Mouse (Mus musculus): Measurements from ENCODE around the gene Lamb3. TPM values are rescaled to one million over a fixed set of nuclear protein-coding genes. Genes with fewer than 3 reads are reported as not detected.
"Not testable (repeated sequence)": the region's sequence is repeated elsewhere in the genome, so short reads cannot be mapped to it uniquely, and the experiment has no call there.

Lamb3 gene
- polyA plus RNA-seq, 1 experiment from 2014 or later: 34.9 TPM

GRCm38 (mm10) chr1:193242863-193243262 lies 35.4 kb downstream of the Lamb3 start:
- Histone ChIP-seq H3K9me3 (ENCODE audit: control insufficient read depth, low read length) (no peaks in the 10 kb centered on the region), H3K4me2 (replicated peaks; ENCODE audit: low read depth) (no peak overlapping the region), H3K9ac (ENCODE audit: low read length) (no peak overlapping the region), H3K4me1 (replicated peaks; ENCODE audit: control insufficient read depth, insufficient read depth) (no peaks in the 10 kb centered on the region), H3K36me3 (ENCODE audit: control insufficient read depth, insufficient read depth, low read length) (no peaks in the 10 kb centered on the region), H3K27ac (replicated peaks) (peak overlapping the region; percentile 24; the same call in 1 of the 2 replicates), H3K4me3 (ENCODE audit: low read depth, low read length) (no peak overlapping the region), H3K27me3 (ENCODE audit: control insufficient read depth, insufficient read depth, low read length) (no peaks in the 10 kb centered on the region)
- ATAC-seq (ENCODE audit: low FRiP score, low TSS enrichment) (no peak; the same call in 1 of the 2 replicates), DNase-seq (ENCODE audit: low spot score) (no peak)
- TF ChIP-seq CTCF (IDR thresholded peaks at IDR 0.05; ENCODE audit: low read depth) (no peak), EP300 (optimal IDR thresholded peaks at IDR 0.05) (no peak)
- 66% methylated on average over 4 of the region's 4 CpGs for WGBS

- Histone ChIP-seq H3K4me1 (replicated peaks; ENCODE audit: control insufficient read depth, insufficient read depth) (no peaks in the 10 kb centered on the region), H3K27ac (replicated peaks) (no peak overlapping the region; the same call in 1 of the 2 replicates), H3K27me3 (ENCODE audit: control insufficient read depth, insufficient read depth, low read length) (no peaks in the 10 kb centered on the region), H3K4me3 (ENCODE audit: low read depth, low read length) (no peak overlapping the region), H3K4me2 (replicated peaks; ENCODE audit: low read depth) (no peak overlapping the region), H3K36me3 (ENCODE audit: control insufficient read depth, insufficient read depth, low read length) (no peaks in the 10 kb centered on the region), H3K9ac (ENCODE audit: low read length) (no peak overlapping the region), H3K9me3 (ENCODE audit: control insufficient read depth, low read length) (no peaks in the 10 kb centered on the region)
- ATAC-seq (ENCODE audit: low FRiP score, low TSS enrichment): no peak
- no peak for TF ChIP-seq EP300 (optimal IDR thresholded peaks at IDR 0.05)
- no peak for TF ChIP-seq CTCF (IDR thresholded peaks at IDR 0.05; ENCODE audit: low read depth)
- WGBS: 42% methylated on average over 10 of the region's 10 CpGs
- DNase-seq (ENCODE audit: low spot score): no peak
Observed at GRCm38 (mm10) chr1:193243571-193244193, 36.2 kb downstream of the Lamb3 start.

- no peak overlapping the region for H3K4me3 ChIP-seq (ENCODE audit: low read depth, low read length)
- no peaks in the 10 kb centered on the region for H3K4me1 ChIP-seq (replicated peaks; ENCODE audit: control insufficient read depth, insufficient read depth)
- ATAC-seq (ENCODE audit: low FRiP score, low TSS enrichment): no peak
- H3K9ac ChIP-seq (ENCODE audit: low read length): no peak overlapping the region
- no peak for DNase-seq (ENCODE audit: low spot score)
- no peak for TF ChIP-seq CTCF (IDR thresholded peaks at IDR 0.05; ENCODE audit: low read depth)
- TF ChIP-seq EP300 (optimal IDR thresholded peaks at IDR 0.05): no peak
- H3K36me3 ChIP-seq (ENCODE audit: control insufficient read depth, insufficient read depth, low read length): no peaks in the 10 kb centered on the region
- WGBS: 81% methylated on average over 6 of the region's 6 CpGs
- no peaks in the 10 kb centered on the region for H3K27me3 ChIP-seq (ENCODE audit: control insufficient read depth, insufficient read depth, low read length)
- H3K4me2 ChIP-seq (replicated peaks; ENCODE audit: low read depth): no peak overlapping the region
- no peaks in the 10 kb centered on the region for H3K9me3 ChIP-seq (ENCODE audit: control insufficient read depth, low read length)
- H3K27ac ChIP-seq (replicated peaks): no peak overlapping the region
Observed at GRCm38 (mm10) chr1:193244235-193244634, 36.7 kb downstream of the Lamb3 start.

- DNase-seq (ENCODE audit: low spot score) (no peak), ATAC-seq (ENCODE audit: low FRiP score, low TSS enrichment) (no peak)
- no peak overlapping the region for H3K4me2 ChIP-seq (replicated peaks; ENCODE audit: low read depth)
- no peaks in the 10 kb centered on the region for H3K9me3 ChIP-seq (ENCODE audit: control insufficient read depth, low read length)
- TF ChIP-seq EP300 (optimal IDR thresholded peaks at IDR 0.05) (no peak), CTCF (IDR thresholded peaks at IDR 0.05; ENCODE audit: low read depth) (no peak)
- H3K4me1 ChIP-seq (replicated peaks; ENCODE audit: control insufficient read depth, insufficient read depth): no peaks in the 10 kb centered on the region
- no peaks in the 10 kb centered on the region for H3K27me3 ChIP-seq (ENCODE audit: control insufficient read depth, insufficient read depth, low read length)
- no peak overlapping the region for H3K9ac ChIP-seq (ENCODE audit: low read length)
- no peak overlapping the region for H3K27ac ChIP-seq (replicated peaks)
- no peak overlapping the region for H3K4me3 ChIP-seq (ENCODE audit: low read depth, low read length)
- 71% methylated on average over 2 of the region's 2 CpGs for WGBS
- no peaks in the 10 kb centered on the region for H3K36me3 ChIP-seq (ENCODE audit: control insufficient read depth, insufficient read depth, low read length)
Observed at GRCm38 (mm10) chr1:193250026-193250425, 42.5 kb downstream of the Lamb3 start.

- Histone ChIP-seq H3K36me3 (ENCODE audit: control insufficient read depth, insufficient read depth, low read length) (no peaks in the 10 kb centered on the region), H3K4me2 (replicated peaks; ENCODE audit: low read depth) (no peak overlapping the region), H3K4me1 (replicated peaks; ENCODE audit: control insufficient read depth, insufficient read depth) (no peaks in the 10 kb centered on the region), H3K27me3 (ENCODE audit: control insufficient read depth, insufficient read depth, low read length) (no peaks in the 10 kb centered on the region), H3K9me3 (ENCODE audit: control insufficient read depth, low read length) (no peaks in the 10 kb centered on the region), H3K27ac (replicated peaks) (no peak overlapping the region), H3K9ac (ENCODE audit: low read length) (no peak overlapping the region), H3K4me3 (ENCODE audit: low read depth, low read length) (no peak overlapping the region)
- WGBS: 75% methylated on average over 7 of the region's 7 CpGs
- DNase-seq (ENCODE audit: low spot score) (no peak), ATAC-seq (ENCODE audit: low FRiP score, low TSS enrichment) (no peak)
- TF ChIP-seq CTCF (IDR thresholded peaks at IDR 0.05; ENCODE audit: low read depth) (no peak), EP300 (optimal IDR thresholded peaks at IDR 0.05) (no peak)
Observed at GRCm38 (mm10) chr1:193251386-193251785, 43.9 kb downstream of the Lamb3 start.

GRCm38 (mm10) chr1:193252616-193253015 lies 45.1 kb downstream of the Lamb3 start:
- H3K27ac ChIP-seq (replicated peaks): no peak overlapping the region

GRCm38 (mm10) chr1:193253895-193254294 lies 46.4 kb downstream of the Lamb3 start:
- not testable (repeated sequence) for ATAC-seq (ENCODE audit: low FRiP score, low TSS enrichment); H3K4me3 ChIP-seq (ENCODE audit: low read depth, low read length); H3K36me3 ChIP-seq (ENCODE audit: control insufficient read depth, insufficient read depth, low read length); H3K27ac ChIP-seq (replicated peaks); H3K9me3 ChIP-seq (ENCODE audit: control insufficient read depth, low read length); DNase-seq (ENCODE audit: low spot score); H3K4me2 ChIP-seq (replicated peaks; ENCODE audit: low read depth); H3K4me1 ChIP-seq (replicated peaks; ENCODE audit: control insufficient read depth, insufficient read depth); H3K27me3 ChIP-seq (ENCODE audit: control insufficient read depth, insufficient read depth, low read length); H3K9ac ChIP-seq (ENCODE audit: low read length)
- WGBS: 62% methylated on average over 3 of the region's 3 CpGs

More at GRCm38 (mm10) chr1:193252616-193253015, 45.1 kb downstream of the Lamb3 start:
- Histone ChIP-seq H3K9me3 (ENCODE audit: control insufficient read depth, low read length) (no peaks in the 10 kb centered on the region), H3K27me3 (ENCODE audit: control insufficient read depth, insufficient read depth, low read length) (no peaks in the 10 kb centered on the region), H3K4me1 (replicated peaks; ENCODE audit: control insufficient read depth, insufficient read depth) (no peaks in the 10 kb centered on the region), H3K36me3 (ENCODE audit: control insufficient read depth, insufficient read depth, low read length) (no peaks in the 10 kb centered on the region), H3K4me3 (ENCODE audit: low read depth, low read length) (no peak overlapping the region), H3K4me2 (replicated peaks; ENCODE audit: low read depth) (no peak overlapping the region), H3K9ac (ENCODE audit: low read length) (no peak overlapping the region)
- ATAC-seq (ENCODE audit: low FRiP score, low TSS enrichment) (no peak), DNase-seq (ENCODE audit: low spot score) (no peak)
- 20% methylated on average over 5 of the region's 5 CpGs for WGBS
- TF ChIP-seq EP300 (optimal IDR thresholded peaks at IDR 0.05) (no peak), CTCF (IDR thresholded peaks at IDR 0.05; ENCODE audit: low read depth) (no peak)
